Mouse (Mus musculus) MEL (cell line): ENCODE data around the gene P2rx4. TPM values are rescaled to one million over a fixed set of nuclear protein-coding genes. Genes with fewer than 3 reads are reported as not detected.

Experiments used
- DNase-seq: peaks from one replicate; pipeline ENCODE4 v3.0.0; 2011; ENCODE audit warnings: low read depth, low spot score
- H3K27ac ChIP-seq: 2 replicates; pipeline ENCODE4 v1.5.1; 2012; ENCODE audit warnings: low read depth, mild to moderate bottlenecking, control low read depth, low read length, moderate library complexity; ENCODE audit not compliant: control insufficient read depth
- H3K27me3 ChIP-seq, 2 experiments: fragments of 150-350 bp in 1 of 2; sonication (generic) in 1 of 2; 2 replicates each; pipeline ENCODE4 v1.6.1; 2012; ENCODE audit warnings: low read length in 2 of 2, mild to moderate bottlenecking in 2 of 2, improper control_type of control experiment in 1 of 2, moderate library complexity in 1 of 2; ENCODE audit not compliant: insufficient read depth in 2 of 2, control insufficient read depth in 1 of 2
- H3K36me3 ChIP-seq, 2 experiments: 2 replicates each; pipeline ENCODE4 v1.6.1; 2012 to 2014; ENCODE audit warnings: low read length in 2 of 2, improper control_type of control experiment in 1 of 2, inconsistent platforms in 1 of 2, mild to moderate bottlenecking in 1 of 2; ENCODE audit not compliant: insufficient read depth in 2 of 2, control insufficient read depth in 1 of 2
- H3K4me1 ChIP-seq, 2 experiments: fragments of 150-350 bp in 1 of 2; sonication (generic) in 1 of 2; 2 replicates each; pipeline ENCODE4 v1.6.1; 2012; ENCODE audit warnings: low read length in 2 of 2, improper control_type of control experiment in 1 of 2, mild to moderate bottlenecking in 1 of 2; ENCODE audit not compliant: insufficient read depth in 2 of 2, control insufficient read depth in 1 of 2
- H3K4me3 ChIP-seq, 2 experiments: fragments of 150-350 bp in 1 of 2; sonication (generic) in 1 of 2; 2 replicates each; pipeline ENCODE4 v1.5.1; 2012; ENCODE audit warnings: low read depth in 2 of 2, low read length in 2 of 2, mild to moderate bottlenecking in 2 of 2, moderate library complexity in 2 of 2, control low read depth in 1 of 2, improper control_type of control experiment in 1 of 2; ENCODE audit not compliant: control insufficient read depth in 1 of 2, insufficient read depth in 1 of 2
- H3K79me2 ChIP-seq: 2 replicates; pipeline ENCODE4 v1.6.1; 2012; ENCODE audit warnings: mild to moderate bottlenecking, low read length, moderate library complexity; ENCODE audit not compliant: control insufficient read depth, poor library complexity, insufficient read depth
- H3K9ac ChIP-seq: 2 replicates; pipeline ENCODE4 v1.6.1; 2012; ENCODE audit warnings: low read depth, mild to moderate bottlenecking, control low read depth, low read length, moderate library complexity; ENCODE audit not compliant: control insufficient read depth, poor library complexity, severe bottlenecking
- H3K9me3 ChIP-seq: fragments of 150-350 bp; sonication (generic); replicated peaks from 2 replicates; pipeline ENCODE4 v1.6.1; 2012; ENCODE audit warnings: mild to moderate bottlenecking, low read length, improper control_type of control experiment, moderate library complexity; ENCODE audit not compliant: insufficient read depth
- BHLHE40 ChIP-seq: IDR thresholded peaks from 2 replicates; pipeline ENCODE4 v1.6.1; 2012; ENCODE audit warnings: low read depth, mild to moderate bottlenecking, inconsistent platforms, low read length, improper control_type of control experiment, borderline replicate concordance
- ELF1 ChIP-seq: IDR thresholded peaks from 2 replicates; pipeline ENCODE4 v1.6.1; 2014; ENCODE audit warnings: low read depth, mild to moderate bottlenecking, inconsistent platforms, low read length, improper control_type of control experiment, moderate library complexity
- GABPA ChIP-seq: IDR thresholded peaks from 2 replicates; pipeline ENCODE4 v1.6.1; 2012; ENCODE audit warnings: low read depth, mild to moderate bottlenecking, inconsistent platforms, low read length, improper control_type of control experiment, moderate library complexity
- GATA1 ChIP-seq: IDR thresholded peaks from 2 replicates; pipeline ENCODE4 v1.6.1; 2011; ENCODE audit warnings: low read depth, low read length, improper control_type of control experiment
- HCFC1 ChIP-seq: IDR thresholded peaks from 2 replicates; pipeline ENCODE4 v1.6.1; 2012; ENCODE audit warnings: low read depth, mild to moderate bottlenecking, inconsistent platforms, low read length, improper control_type of control experiment, moderate library complexity
- MAFK ChIP-seq: IDR thresholded peaks from 2 replicates; pipeline ENCODE4 v1.6.1; 2011; ENCODE audit warnings: low read depth, mild to moderate bottlenecking, low read length, improper control_type of control experiment, borderline replicate concordance
- MAZ ChIP-seq: IDR thresholded peaks from 2 replicates; pipeline ENCODE4 v1.6.1; 2012; ENCODE audit warnings: low read depth, mild to moderate bottlenecking, inconsistent platforms, low read length, improper control_type of control experiment
- MYB ChIP-seq: IDR thresholded peaks from 2 replicates; pipeline ENCODE4 v1.6.1; 2011; ENCODE audit warnings: mild to moderate bottlenecking, low read depth, low read length, improper control_type of control experiment
- MYC ChIP-seq: IDR thresholded peaks from 2 replicates; pipeline ENCODE4 v1.6.1; 2011; ENCODE audit warnings: low read depth, mild to moderate bottlenecking, low read length, improper control_type of control experiment, moderate library complexity
- NELFE ChIP-seq: IDR thresholded peaks from 2 replicates; pipeline ENCODE4 v1.6.1; 2011; ENCODE audit warnings: low read depth, low read length, improper control_type of control experiment
- NRF1 ChIP-seq: IDR thresholded peaks from 2 replicates; pipeline ENCODE4 v1.6.1; 2014; ENCODE audit warnings: low read depth, mild to moderate bottlenecking, inconsistent platforms, low read length, improper control_type of control experiment, moderate library complexity; ENCODE audit not compliant: poor library complexity, insufficient read depth, severe bottlenecking
- POLR2AphosphoS2 ChIP-seq: IDR thresholded peaks from 2 replicates; pipeline ENCODE4 v1.6.1; 2011; ENCODE audit warnings: low read length, improper control_type of control experiment
- POLR2AphosphoS5 ChIP-seq: IDR thresholded peaks from 2 replicates; pipeline ENCODE4 v1.6.1; 2012; ENCODE audit warnings: low read depth, borderline replicate concordance, mild to moderate bottlenecking, inconsistent platforms, low read length, moderate library complexity, mixed read lengths
- RAD21 ChIP-seq: IDR thresholded peaks from 2 replicates; pipeline ENCODE4 v1.6.1; 2011; ENCODE audit warnings: mild to moderate bottlenecking, low read depth, low read length, improper control_type of control experiment
- RCOR1 ChIP-seq: IDR thresholded peaks from 2 replicates; pipeline ENCODE4 v1.6.1; 2012; ENCODE audit warnings: low read depth, mild to moderate bottlenecking, inconsistent platforms, low read length, improper control_type of control experiment
- SIN3A ChIP-seq: IDR thresholded peaks from 2 replicates; pipeline ENCODE4 v1.6.1; 2012; ENCODE audit warnings: low read length, improper control_type of control experiment, inconsistent platforms
- SMC3 ChIP-seq: IDR thresholded peaks from 2 replicates; pipeline ENCODE4 v1.6.1; 2011; ENCODE audit warnings: low read depth, low read length, improper control_type of control experiment
- TAL1 ChIP-seq: IDR thresholded peaks from 2 replicates; pipeline ENCODE4 v1.6.1; 2012; ENCODE audit warnings: mild to moderate bottlenecking, inconsistent platforms, low read length, moderate library complexity, mixed read lengths
- TBP ChIP-seq: IDR thresholded peaks from 2 replicates; pipeline ENCODE4 v1.8.0; 2011; ENCODE audit warnings: low read depth, low read length, improper control_type of control experiment
- TCF12 ChIP-seq: IDR thresholded peaks from 2 replicates; pipeline ENCODE4 v1.6.1; 2014; ENCODE audit warnings: low read depth, mild to moderate bottlenecking, inconsistent platforms, low read length, improper control_type of control experiment, moderate library complexity
- UBTF ChIP-seq: IDR thresholded peaks from 2 replicates; pipeline ENCODE4 v1.6.1; 2012; ENCODE audit warnings: low read depth, mild to moderate bottlenecking, inconsistent platforms, low read length, improper control_type of control experiment, moderate library complexity, borderline replicate concordance; ENCODE audit not compliant: insufficient read depth
- USF1 ChIP-seq: IDR thresholded peaks from 2 replicates; pipeline ENCODE4 v1.6.1; 2014; ENCODE audit warnings: low read depth, mild to moderate bottlenecking, inconsistent platforms, low read length, improper control_type of control experiment, moderate library complexity
- USF2 ChIP-seq, 2 experiments: IDR thresholded peaks; 2 replicates each; pipeline ENCODE4 v1.6.1; 2011 to 2012; ENCODE audit warnings: improper control_type of control experiment in 2 of 2, low read length in 2 of 2, borderline replicate concordance in 1 of 2, inconsistent platforms in 1 of 2, low read depth in 1 of 2, mild to moderate bottlenecking in 1 of 2; ENCODE audit not compliant: insufficient read depth in 1 of 2
- ZKSCAN1 ChIP-seq: IDR thresholded peaks from 2 replicates; pipeline ENCODE4 v1.6.1; 2012; ENCODE audit warnings: low read depth, mild to moderate bottlenecking, inconsistent platforms, low read length, improper control_type of control experiment, moderate library complexity
- polyA plus RNA-seq, 2 experiments: library from polyadenylated mRNA; stranded (reverse) in 1 of 2; unstranded in 1 of 2; fragments of >175 nt in 1 of 2; fragments of >200 nt in 1 of 2; gene quantifications; 2 replicates each; pipeline versions ENCODE4 v1.2.1 to v1.2.4; 2012; ENCODE audit warnings: low replicate concordance in 2 of 2, low read depth in 1 of 2; ENCODE audit not compliant: insufficient read length in 2 of 2, insufficient read depth in 1 of 2, missing spikeins in 1 of 2
- total RNA-seq: library from RNA; depleted of rRNA; stranded (reverse); fragments of 300-350 nt; gene quantifications from 2 replicates; pipeline ENCODE4 v1.2.3, GENCODE M21; 2012

P2rx4 gene
- total and polyA plus RNA-seq, 3 experiments = 15.2 to 30.9 TPM; not detected in 1

- no peak for DNase-seq
- no peaks in the 10 kb centered on the region; a peak in 1 of 4 replicates for H3K36me3 ChIP-seq
These were observed 36.6 kb downstream of the P2rx4 start for GRCm38 (mm10) chr5:122743880-122744422.

GRCm38 (mm10) chr5:122747950-122748349, 40.6 kb downstream of the P2rx4 start:
- H3K9me3 ChIP-seq = no peaks in the 10 kb centered on the region
- H3K4me1 ChIP-seq = no peaks in the 10 kb centered on the region
- H3K9ac ChIP-seq = no peak overlapping the region
- H3K27ac ChIP-seq = no peak overlapping the region
- no peak for DNase-seq
- no peaks in the 10 kb centered on the region for H3K79me2 ChIP-seq
- TF ChIP-seq BHLHE40 = no peak
- no peak for TF ChIP-seq USF1
- TF ChIP-seq POLR2AphosphoS5 = no peak
- TF ChIP-seq NRF1 = no peak
- TF ChIP-seq MAFK = no peak
- no peak for TF ChIP-seq MYC
- no peak for TF ChIP-seq USF2 (IDR thresholded peaks at IDR 0.05; ENCODE audit: borderline replicate concordance in 1 of 2, insufficient read depth in 1 of 2, low read depth in 1 of 2, low read length in 2 of 2)
- no peak for TF ChIP-seq HCFC1
- no peak for TF ChIP-seq ZKSCAN1
- no peak for TF ChIP-seq TBP
- no peak for TF ChIP-seq NELFE
- TF ChIP-seq RAD21 = no peak
- TF ChIP-seq SIN3A = no peak
- no peak for TF ChIP-seq RCOR1
- TF ChIP-seq ELF1 = no peak
- no peak for TF ChIP-seq TAL1
- H3K4me3 ChIP-seq = no peak overlapping the region
- no peaks in the 10 kb centered on the region for H3K27me3 ChIP-seq
- no peaks in the 10 kb centered on the region; a peak in 1 of 4 replicates for H3K36me3 ChIP-seq

More at GRCm38 (mm10) chr5:122743880-122744422, 36.6 kb downstream of the P2rx4 start:
- H3K79me2 ChIP-seq = no peaks in the 10 kb centered on the region
- no peak for TF ChIP-seq MYC
- no peak for TF ChIP-seq UBTF
- TF ChIP-seq TCF12 = no peak
- no peak for TF ChIP-seq POLR2AphosphoS2
- no peak for TF ChIP-seq MAZ
- no peak for TF ChIP-seq GABPA
- no peak for TF ChIP-seq SMC3
- TF ChIP-seq TBP = no peak
- TF ChIP-seq SIN3A = no peak
- no peak for TF ChIP-seq ELF1
- no peak for TF ChIP-seq USF1
- TF ChIP-seq ZKSCAN1 = no peak
- no peak for TF ChIP-seq MYB
- no peak for TF ChIP-seq BHLHE40
- TF ChIP-seq GATA1 = no peak
- no peak overlapping the region for H3K9ac ChIP-seq
- H3K9me3 ChIP-seq = no peaks in the 10 kb centered on the region
- H3K27ac ChIP-seq = no peak overlapping the region
- H3K4me3 ChIP-seq = no peak overlapping the region
- H3K27me3 ChIP-seq = no peaks in the 10 kb centered on the region
- H3K4me1 ChIP-seq = no peaks in the 10 kb centered on the region
